Mouse (Mus musculus) liver, embryonic 14.5 days (tissue): ENCODE results near the gene Dlg2.

ENCODE experiments used
- CTCF ChIP-seq: IDR thresholded peaks from 2 replicates; pipeline ENCODE4 v1.5.1; 2016; ENCODE audit warnings: antibody characterized with exemption, low read depth, control low read depth
- EP300 ChIP-seq: IDR thresholded peaks from 2 replicates; pipeline ENCODE4 v1.6.1; 2016; ENCODE audit warnings: antibody characterized with exemption, low read depth

GRCm38 (mm10) chr7:91544600-91544999 lies 1068.1 kb downstream of the Dlg2 start:
- TF ChIP-seq CTCF: no peak
- TF ChIP-seq EP300: no peak
